ENCODE assay signal across 7 mouse cellular contexts in genomic region chr10:63243493-63244054, GRCm38 (mm10). TPM values are rescaled to one million over a fixed set of nuclear protein-coding genes. Genes with fewer than 3 reads are reported as not detected.
DNase-seq lines count a peak whose midpoint lies in the region; ATAC-seq lines count a peak whose summit lies in the region.

Gene Herc4, plus strand, starts transcription at chr10:63243810.

- peak within 1 kb of the TSS; percentile 99 for H3K27ac ChIP-seq in intestine, embryonic 16.5 days (ENCODE audit: low read length)
- peak within 1 kb of the TSS; percentile 92 for H3K27ac ChIP-seq in midbrain, embryonic 11.5 days (ENCODE audit: low read depth, low read length)

- WGBS in intestine, embryonic 16.5 days, result under 1% methylated on average over 43 of the region's 44 CpGs
- under 1% methylated on average over 37 of the region's 44 CpGs for WGBS in midbrain, embryonic 11.5 days

- H3K9ac ChIP-seq in intestine, embryonic 16.5 days (ENCODE audit: low read depth, low read length), result peak within 1 kb of the TSS; percentile 98
- peak within 1 kb of the TSS; percentile 94 for H3K9ac ChIP-seq in midbrain, embryonic 11.5 days (ENCODE audit: low read length)

- peak within 1 kb of the TSS; percentile 52 for H3K4me2 ChIP-seq in intestine, embryonic 16.5 days (ENCODE audit: low read depth, low read length)
- H3K4me2 ChIP-seq in midbrain, embryonic 11.5 days, result peak within 1 kb of the TSS; percentile 63

- peak within 1 kb of the TSS; percentile 96 for H3K4me3 ChIP-seq in intestine, embryonic 16.5 days (ENCODE audit: low read length)
- peak within 1 kb of the TSS; percentile 92 for H3K4me3 ChIP-seq in midbrain, embryonic 11.5 days (ENCODE audit: low read depth, low read length)

- H3K27me3 ChIP-seq in intestine, embryonic 16.5 days (replicated peaks; ENCODE audit: control insufficient read depth, insufficient read depth, low read length), result no peaks in the 10 kb centered on the region
- H3K27me3 ChIP-seq in midbrain, embryonic 11.5 days (ENCODE audit: control insufficient read depth, insufficient read depth, low read length), result no peaks in the 10 kb centered on the region

- peak; percentile 96 for DNase-seq in adrenal gland, adult 8-10 months
- peak; percentile 97 for DNase-seq in embryo, embryonic 9.5 days (ENCODE audit: extremely low spot score)
- DNase-seq in gastrocnemius, postnatal 4 days (ENCODE audit: low spot score in 2 of 2), result peak; percentile 89 to 94
- peak; percentile 92 to 95 for DNase-seq in left cerebral cortex, postnatal 36 days (ENCODE audit: low spot score in 2 of 2)
- DNase-seq in midbrain, embryonic 11.5 days (ENCODE audit: low spot score, missing footprints), result peak; percentile 99
- peak; percentile 97 for DNase-seq in skeletal muscle tissue, adult 2 months (ENCODE audit: low read depth, low spot score)

- peak; percentile 100 for ATAC-seq in intestine, embryonic 16.5 days
- peak; percentile 99 for ATAC-seq in midbrain, embryonic 11.5 days (ENCODE audit: low FRiP score)

- no peaks in the 10 kb centered on the region for H3K9me3 ChIP-seq in intestine, embryonic 16.5 days (ENCODE audit: control insufficient read depth, low read length)
- no peaks in the 10 kb centered on the region for H3K9me3 ChIP-seq in midbrain, embryonic 11.5 days (ENCODE audit: control insufficient read depth, low read length)

- no peaks in the 10 kb centered on the region for H3K36me3 ChIP-seq in intestine, embryonic 16.5 days (ENCODE audit: control insufficient read depth, insufficient read depth, low read length)
- H3K36me3 ChIP-seq in midbrain, embryonic 11.5 days (ENCODE audit: control insufficient read depth, insufficient read depth, low read length), result no peaks in the 10 kb centered on the region

- peaks cover 4% of the 10 kb centered on the region; the same call in 1 of the 2 replicates for H3K4me1 ChIP-seq in intestine, embryonic 16.5 days (ENCODE audit: control insufficient read depth, insufficient read depth, low read length)
- H3K4me1 ChIP-seq in midbrain, embryonic 11.5 days (ENCODE audit: control insufficient read depth, insufficient read depth, low read length), result peaks cover 6% of the 10 kb centered on the region

- intact Hi-C loops in left cerebral cortex, postnatal 36 days (cut with DNase I), result loop anchor here (10.0 kb wide), 1 partner anchor 141 kb away; the partner anchor contains the start of genes Dnajc12 and Sirt1

RNA-seq across cellular contexts. Expression of gene Herc4, which starts in this region (rescaled TPM):
- total RNA-seq in adrenal gland, adult 8-10 months (2022), result 100 to 1,000 TPM; 123 to 182 (median 151) TPM
- total RNA-seq in gastrocnemius, postnatal 4 days (2021), result 10 to 100 TPM; 29.2 to 33.2 TPM
- 27.7 and 31.7 TPM in 2 replicates for polyA plus RNA-seq in intestine, embryonic 16.5 days (2015; fragmentation: Nextera tagmentation; extraction: Ambion mirVana)
- 10 to 100 TPM; 43.1 to 49.0 TPM for total RNA-seq in left cerebral cortex, postnatal 36 days (2021)
- 53.9 and 54.6 TPM in 2 replicates for polyA plus RNA-seq in midbrain, embryonic 11.5 days (2014; fragmentation: Nextera tagmentation; extraction: Ambion mirVana)

Comparison
In these comparisons a context has a peak if more than half of its experiments do, and no peak if none do; other contexts are left out.
1. Peak in every context shown above with its lines: DNase-seq, ATAC-seq, H3K4me3 ChIP-seq and H3K27ac ChIP-seq.